Mouse (Mus musculus) layer of hippocampus, adult 11-12 months (tissue): ENCODE results near the gene Arhgap45.
A peak's percentile ranks its signal among the peaks of the same experiment; 100 is the strongest.

ENCODE experiments used
- DNase-seq: peaks from one replicate; pipeline ENCODE4 v3.0.0; 2022; ENCODE audit warnings: low spot score

Arhgap45 gene

GRCm38 (mm10) chr10:80016511-80016910 lies at the start of gene Arhgap45:
TSS of gene Arhgap45 (plus strand) at chr10:80016653.
- peak; percentile 64 for DNase-seq

DNA sequence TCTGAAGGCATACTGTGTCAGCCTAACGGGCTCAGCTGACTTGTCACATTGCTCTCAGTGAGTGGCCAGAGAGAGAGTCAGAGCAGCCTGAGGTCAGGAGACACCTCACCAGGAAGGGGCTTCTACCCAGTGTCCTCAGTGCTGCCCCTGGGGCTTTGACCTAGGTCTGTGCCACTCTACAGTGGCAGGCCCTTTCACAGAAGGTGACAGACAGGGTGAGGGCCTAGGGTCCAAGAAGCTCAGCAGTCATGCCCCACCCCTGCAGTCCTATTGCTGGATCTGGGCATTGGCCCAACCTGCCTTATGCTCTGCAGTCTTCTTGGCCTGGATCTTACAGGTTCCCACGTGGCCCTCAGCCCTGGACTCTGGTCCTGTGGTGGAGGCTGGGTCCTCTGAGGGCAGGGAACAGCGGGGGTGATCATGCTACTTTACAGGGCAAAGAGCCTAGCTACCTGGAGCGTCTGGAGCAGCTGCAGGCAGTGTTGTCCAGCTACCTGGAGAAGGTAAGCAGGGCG lies 49.5 kb upstream of the Arhgap45 start:
- no peak for DNase-seq

- DNase-seq: no peak
Observed at GRCm38 (mm10) chr10:79968181-79968580, 48.3 kb upstream of the Arhgap45 start.

GRCm38 (mm10) chr10:79969124-79969568 lies 47.3 kb upstream of the Arhgap45 start:
- DNase-seq: no peak

DNA sequence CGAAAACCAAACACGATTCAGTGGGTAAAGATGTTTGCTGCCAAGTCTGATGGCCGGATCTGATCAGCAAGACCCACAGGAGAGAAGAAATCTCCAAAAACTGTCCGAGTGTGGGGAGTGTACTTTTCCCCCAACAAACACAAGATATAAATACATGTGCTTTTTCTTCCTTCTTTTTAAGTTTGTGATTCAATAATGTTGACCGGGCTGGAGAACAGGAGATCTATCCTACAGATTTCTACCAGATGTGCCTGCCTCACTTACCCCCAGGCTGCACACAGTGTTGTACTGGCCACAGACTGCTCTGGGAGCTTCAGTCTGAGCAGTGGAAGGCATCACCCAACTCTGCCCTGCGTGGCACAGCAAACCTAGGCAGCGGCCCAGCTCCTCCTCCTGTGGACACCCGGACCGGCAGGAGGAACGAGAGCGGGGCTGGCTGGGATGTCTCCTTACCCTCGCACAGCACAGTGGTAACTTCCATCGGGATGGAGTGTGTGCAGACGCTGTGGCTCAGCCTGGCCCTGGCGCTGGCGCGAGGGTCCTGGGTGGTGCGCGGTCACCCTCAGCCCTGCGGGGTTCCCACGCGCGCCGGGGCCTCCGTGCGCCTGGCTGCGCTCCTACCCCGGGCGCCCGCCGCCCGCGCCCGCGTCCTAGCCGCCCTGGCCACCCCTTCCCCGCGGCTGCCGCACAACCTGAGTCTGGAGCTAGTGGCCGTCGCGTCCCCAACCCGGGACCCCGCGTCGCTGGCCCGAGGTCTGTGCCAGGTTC lies 45.9 kb upstream of the Arhgap45 start, which contains the start of gene Grin3b:
Gene Grin3b, plus strand, starts transcription at position 301 of the 768 bp plus-strand sequence.
- no peak for DNase-seq

DNA sequence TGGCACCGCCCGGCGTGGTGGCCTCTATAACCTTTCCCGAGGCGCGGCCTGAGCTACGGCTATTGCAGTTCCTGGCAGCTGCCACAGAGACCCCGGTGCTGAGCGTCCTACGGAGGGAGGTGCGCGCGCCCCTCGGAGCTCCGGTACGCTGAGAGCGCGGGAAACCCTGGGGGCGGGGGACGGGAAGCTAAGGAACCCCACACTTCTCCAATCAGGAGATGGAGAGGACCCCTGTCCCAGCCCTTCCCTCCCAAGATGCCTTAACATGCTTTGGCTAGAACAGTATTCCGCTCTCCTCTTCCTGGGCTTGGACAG lies 45.3 kb upstream of the Arhgap45 start:
- no peak for DNase-seq

DNA sequence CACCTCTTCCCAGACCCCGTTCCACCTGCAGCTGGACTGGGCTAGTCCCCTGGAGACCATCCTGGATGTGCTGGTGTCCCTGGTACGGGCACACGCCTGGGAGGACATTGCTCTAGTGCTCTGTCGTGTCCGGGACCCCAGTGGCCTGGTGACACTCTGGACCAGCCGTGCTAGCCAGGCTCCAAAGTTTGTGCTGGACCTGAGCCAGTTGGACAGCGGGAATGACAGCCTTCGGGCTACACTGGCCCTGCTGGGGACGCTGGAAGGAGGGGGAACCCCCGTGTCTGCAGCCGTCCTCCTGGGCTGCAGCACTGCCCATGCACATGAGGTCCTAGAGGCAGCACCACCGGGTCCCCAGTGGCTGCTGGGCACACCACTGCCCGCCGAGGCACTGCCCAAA lies 43.6 kb upstream of the Arhgap45 start:
- no peak for DNase-seq

- DNase-seq: no peak
Observed at GRCm38 (mm10) chr10:79974087-79974486, 42.4 kb upstream of the Arhgap45 start.

DNA sequence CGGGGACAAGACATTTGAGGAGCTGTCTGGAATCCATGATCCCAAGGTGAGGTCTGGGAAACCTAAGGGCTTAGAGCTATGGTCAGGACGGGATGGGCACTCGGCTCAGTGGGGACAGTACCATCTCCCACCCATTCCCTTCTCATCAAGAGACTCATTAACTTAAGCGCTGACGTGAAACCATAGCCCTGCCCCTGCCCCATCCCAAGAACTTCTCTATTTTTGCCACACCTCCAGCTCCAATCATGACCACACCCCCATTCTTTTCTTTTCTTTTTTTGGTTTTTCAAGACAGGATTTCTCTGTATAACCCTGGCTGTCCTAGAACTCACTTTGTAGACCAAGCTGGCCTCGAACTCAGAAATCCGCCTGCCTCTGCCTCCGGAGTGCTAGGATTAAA lies 41.8 kb upstream of the Arhgap45 start:
- DNase-seq: no peak

- DNase-seq: no peak
Observed at GRCm38 (mm10) chr10:79976071-79976721, 40.3 kb upstream of the Arhgap45 start.

- no peak for DNase-seq
Observed at GRCm38 (mm10) chr10:79976722-79977107, 39.7 kb upstream of the Arhgap45 start.

DNA sequence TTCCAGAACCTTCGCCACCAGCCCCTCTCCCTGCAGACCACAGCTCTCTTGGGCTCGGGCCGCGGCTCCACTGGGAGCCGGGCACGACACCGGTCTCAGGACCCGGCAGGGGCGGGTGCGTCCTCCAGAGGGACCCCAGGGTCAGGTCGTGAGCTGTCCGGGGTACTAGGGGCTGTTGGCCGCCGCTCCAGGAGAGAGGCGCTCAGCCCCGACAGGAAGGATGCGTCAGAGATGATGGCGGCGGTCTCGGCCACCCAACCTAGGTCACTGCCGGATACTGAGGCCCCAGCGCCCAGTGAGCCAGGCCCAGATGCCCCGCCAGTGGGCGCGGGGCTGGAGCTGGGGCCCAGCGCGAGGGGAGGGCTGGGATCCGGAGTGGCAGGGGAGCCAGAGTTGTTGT lies 39.1 kb upstream of the Arhgap45 start:
- DNase-seq: no peak

DNA sequence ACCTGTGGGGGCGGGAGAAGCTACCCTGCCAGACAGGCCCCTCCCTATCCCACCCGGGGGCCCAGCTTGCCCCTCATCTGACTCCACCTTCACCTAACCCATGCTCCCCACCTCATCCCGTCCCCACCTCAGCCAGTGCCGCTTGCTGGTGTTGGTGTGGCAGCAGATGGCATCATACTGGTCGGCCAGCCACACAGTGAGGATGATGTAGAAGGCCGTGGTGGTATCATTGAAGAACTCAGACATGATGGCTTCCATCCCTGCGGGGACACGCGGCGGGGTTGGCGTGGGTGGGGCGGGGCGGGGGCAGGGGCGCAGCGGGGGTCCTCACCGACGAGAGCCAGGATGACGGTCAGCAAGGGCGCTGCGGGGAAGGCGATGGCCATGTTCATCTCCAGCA lies 38.4 kb upstream of the Arhgap45 start:
- no peak for DNase-seq

- no peak for DNase-seq
Observed at GRCm38 (mm10) chr10:79979401-79980155, 36.9 kb upstream of the Arhgap45 start.

DNA sequence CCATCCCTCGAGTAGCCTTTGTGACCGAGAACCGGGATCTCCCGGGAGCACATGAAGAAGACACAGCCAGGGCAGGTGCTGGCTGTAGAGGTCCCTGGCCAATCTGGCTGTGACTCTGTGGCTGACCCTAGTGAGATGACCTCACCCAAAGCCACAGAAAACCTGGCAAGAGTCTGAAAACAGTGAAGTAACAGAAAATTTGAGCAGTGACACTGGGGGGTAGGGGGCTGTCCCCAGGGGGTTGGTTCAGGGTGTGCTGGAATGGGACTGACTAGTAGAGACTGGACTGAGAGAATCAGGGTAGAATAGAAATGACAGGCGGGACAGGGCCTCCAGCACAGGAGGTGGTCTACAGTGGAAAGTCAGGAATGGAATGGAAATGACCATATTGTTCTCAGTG lies 33.2 kb upstream of the Arhgap45 start:
- no peak for DNase-seq

GRCm38 (mm10) chr10:79983670-79984069 lies 32.8 kb upstream of the Arhgap45 start:
- peak; percentile 80 for DNase-seq

GRCm38 (mm10) chr10:79984195-79984816 lies 32.1 kb upstream of the Arhgap45 start, which contains the start of gene Tmem259:
TSS of gene Tmem259 (minus strand) at chr10:79984330.
- DNase-seq: peak; percentile 87

GRCm38 (mm10) chr10:79984871-79985270 lies 31.6 kb upstream of the Arhgap45 start:
- peak; percentile 99 for DNase-seq

- DNase-seq: peak; percentile 75
Observed at GRCm38 (mm10) chr10:79985334-79986231, 30.9 kb upstream of the Arhgap45 start.

DNA sequence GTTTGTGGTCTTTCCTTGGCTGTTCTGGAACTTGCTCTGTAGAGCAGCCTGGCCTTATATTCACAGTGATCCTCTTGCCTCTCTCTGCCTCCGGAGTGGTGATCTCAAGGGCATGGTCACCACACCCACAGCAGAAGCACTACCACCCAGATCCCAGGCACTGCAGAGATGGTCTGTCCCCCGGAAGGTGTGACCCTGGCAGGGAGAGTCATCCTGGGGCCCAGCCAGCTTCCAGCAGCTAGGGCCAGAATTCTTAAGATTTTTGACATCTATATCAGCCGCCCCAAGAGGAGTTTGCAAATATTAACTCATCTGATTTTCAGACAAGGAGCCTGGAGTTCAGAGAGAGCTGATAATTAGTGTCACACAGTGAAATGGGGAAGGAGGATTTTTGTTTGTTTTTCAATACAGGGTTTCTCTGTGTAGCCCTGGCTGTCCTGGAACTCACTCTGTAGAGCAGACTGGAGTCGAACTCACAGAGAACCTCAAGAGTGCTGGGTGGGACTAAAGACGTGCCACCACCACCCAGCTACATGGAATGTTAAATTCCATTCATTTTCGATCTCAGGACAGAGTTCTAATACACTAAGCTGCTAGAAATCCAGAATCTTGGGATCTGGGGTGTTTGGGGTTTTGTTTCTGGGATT lies 30.1 kb upstream of the Arhgap45 start:
- no peak for DNase-seq

GRCm38 (mm10) chr10:79986963-79987362 lies 29.5 kb upstream of the Arhgap45 start:
- DNase-seq: peak; percentile 91
